Mouse (Mus musculus): ENCODE results near the gene Clic4.

Gene Clic4

DNA sequence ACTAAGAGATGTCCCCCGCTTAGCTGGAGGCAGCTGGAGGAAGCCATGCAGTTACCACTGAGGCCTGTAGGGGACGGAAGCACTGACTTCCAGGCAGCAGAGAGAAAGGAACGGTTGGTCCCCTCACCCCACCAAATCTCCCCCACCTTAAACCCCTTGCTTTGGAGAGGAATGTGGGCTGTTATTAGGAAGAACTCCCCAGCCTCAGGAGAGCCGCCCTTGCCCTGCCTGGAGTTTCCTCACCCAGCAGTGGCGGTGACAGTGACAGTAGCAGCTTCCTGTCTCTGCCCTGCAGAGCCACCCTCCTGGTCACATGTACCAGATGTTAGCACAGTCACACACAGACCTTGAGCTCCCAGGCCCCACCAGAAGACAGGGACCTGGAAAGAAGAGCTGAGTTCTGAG lies 93.5 kb downstream of the Clic4 start:
- DNase-seq: peak; percentile 54

- no peak for DNase-seq
These were observed 95.0 kb downstream of the Clic4 start for GRCm38 (mm10) chr4:135177568-135177967.

- DNase-seq: no peak
These were observed 97.1 kb downstream of the Clic4 start for GRCm38 (mm10) chr4:135175406-135176120.

GRCm38 (mm10) chr4:135171304-135171875 lies 101.2 kb downstream of the Clic4 start:
- DNase-seq: no peak

DNA sequence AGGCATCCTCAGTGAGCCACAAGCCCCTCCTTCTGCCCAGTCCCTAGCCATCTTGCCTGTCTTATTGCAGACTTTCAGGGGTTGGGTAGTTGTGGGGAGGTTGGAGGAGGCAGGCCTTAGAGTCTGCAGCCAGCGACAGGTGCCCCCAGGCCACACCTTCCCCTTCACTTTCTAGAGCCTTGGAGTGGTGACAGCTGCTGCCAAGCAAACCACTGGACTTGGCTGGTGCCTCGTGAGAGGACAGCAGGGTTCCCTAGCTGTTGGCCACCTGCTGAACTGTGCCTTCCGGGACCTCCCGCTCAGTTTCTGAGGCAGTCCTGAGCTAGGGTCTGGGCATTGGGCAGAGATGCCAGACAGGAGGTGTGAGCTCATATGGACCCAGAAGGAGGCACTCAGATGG lies 103.1 kb downstream of the Clic4 start:
- no peak for DNase-seq

DNA sequence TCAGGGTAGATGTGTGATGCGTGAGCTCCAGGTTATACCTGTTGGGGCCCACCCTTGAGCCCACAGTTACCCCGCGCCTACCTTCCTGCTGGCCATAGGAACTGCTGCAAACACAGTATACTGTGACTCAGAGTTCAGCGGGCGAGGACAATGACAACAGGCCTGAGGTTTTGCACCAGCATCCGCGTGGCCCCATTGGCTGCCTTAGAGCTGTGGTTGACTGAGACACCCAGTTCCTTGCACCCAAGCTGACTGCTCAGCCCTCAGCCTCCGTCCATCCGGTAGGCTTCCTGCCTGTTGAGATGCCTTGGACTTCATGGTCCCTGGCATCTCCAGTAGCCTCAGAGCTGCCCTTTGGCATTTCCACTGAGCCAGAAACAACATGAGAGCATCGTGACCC lies 103.5 kb downstream of the Clic4 start:
- DNase-seq: no peak

GRCm38 (mm10) chr4:135167816-135168527 lies 104.6 kb downstream of the Clic4 start:
- no peak for DNase-seq

DNA sequence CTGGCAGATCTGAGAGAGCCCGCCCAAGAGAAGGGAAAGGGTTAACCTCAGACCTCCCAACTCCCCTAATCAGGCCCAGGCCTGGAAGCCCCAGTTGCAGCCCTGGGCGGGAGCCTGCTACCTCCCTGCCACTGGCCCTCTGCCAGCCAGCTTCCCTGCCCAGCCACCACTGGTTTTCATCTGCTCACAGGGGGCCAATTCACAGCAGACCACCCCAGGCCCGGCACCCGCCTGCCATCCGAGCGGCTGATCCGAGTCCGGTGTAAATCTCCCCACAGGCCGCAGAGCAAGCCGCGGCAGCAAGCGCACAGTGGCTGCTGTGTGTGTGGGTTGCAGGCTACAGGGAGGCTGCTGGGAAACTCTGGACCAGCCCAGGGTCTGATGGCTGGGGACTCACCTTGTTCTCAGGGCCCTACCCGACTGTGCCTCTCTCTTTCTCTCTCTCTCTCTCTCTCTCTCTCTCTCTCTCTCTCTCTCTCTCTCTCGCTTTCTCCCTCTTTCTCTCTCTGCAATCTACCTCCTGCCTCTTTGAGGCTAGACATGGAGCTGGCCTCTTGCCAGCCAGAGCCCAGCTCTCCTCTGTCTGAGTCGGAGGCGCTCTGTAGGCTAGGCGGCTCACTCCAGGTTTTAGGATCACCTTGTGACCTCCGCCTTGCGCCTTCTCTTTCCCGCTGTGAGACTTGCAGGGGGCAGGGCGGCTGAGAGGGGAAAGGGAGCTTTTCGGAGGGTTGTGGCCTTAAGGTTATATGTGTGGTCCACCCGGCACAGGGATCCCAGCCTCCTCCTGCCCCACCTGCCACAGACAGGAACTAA lies 106.0 kb downstream of the Clic4 start:
- no peak for DNase-seq

DNA sequence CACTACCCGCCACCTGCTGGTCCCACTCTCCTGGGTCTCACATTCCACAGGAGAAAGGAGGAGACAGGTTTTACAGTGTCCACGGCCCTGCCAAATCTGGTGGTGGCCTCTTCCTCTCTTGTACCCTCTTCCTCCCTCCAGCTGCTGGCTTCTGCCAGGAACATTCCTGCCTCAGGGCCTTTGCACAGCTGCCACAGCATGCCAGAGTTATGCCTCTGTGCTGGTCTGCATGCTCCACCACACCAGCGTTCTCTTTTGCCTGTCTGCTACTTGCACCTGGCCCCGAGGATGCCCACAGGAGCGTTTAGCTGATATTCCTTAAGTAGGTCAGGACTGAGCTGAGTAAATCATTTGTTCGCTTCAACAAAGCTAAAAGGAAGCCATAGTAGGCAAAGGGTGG lies 106.9 kb downstream of the Clic4 start:
- DNase-seq: no peak

Data from lung, postnatal 36 days (tissue).